Mouse (Mus musculus) cortical plate, adult 2 months (tissue): ENCODE results near the gene Tmem131.

Source experiments
- CTCF ChIP-seq: fragments of 200-500 bp; IDR thresholded peaks from 2 replicates; pipeline ENCODE4 v1.5.1; 2011; ENCODE audit warnings: mild to moderate bottlenecking, control low read depth, low read length; ENCODE audit not compliant: insufficient read depth; ENCODE audit errors: extremely low read depth
- POLR2A ChIP-seq: fragments of 200-500 bp; IDR thresholded peaks from 2 replicates; pipeline ENCODE4 v1.6.1; 2011; ENCODE audit warnings: mild to moderate bottlenecking, low read length, control low read depth; ENCODE audit not compliant: insufficient read depth; ENCODE audit errors: extremely low read depth

- no peak for TF ChIP-seq CTCF
- no peak for TF ChIP-seq POLR2A
These were observed 14.8 kb downstream of the Tmem131 start for GRCm38 (mm10) chr1:36928357-36929330.
